Mouse (Mus musculus): Measurements from ENCODE around the gene Rbfox1. TPM values are rescaled to one million over a fixed set of nuclear protein-coding genes. Genes with fewer than 3 reads are reported as not detected.
A peak's percentile ranks its signal among the peaks of the same experiment; 100 is the strongest.

Gene Rbfox1
- total RNA-seq, 2 experiments from 2014 or later: 264 to 278 TPM

GRCm38 (mm10) chr16:6147957-6148356 is 262.8 kb downstream of the Rbfox1 start:
- peak in 1 of 2 experiments; percentile 33 for DNase-seq (ENCODE audit: extremely low spot score in 1 of 2, low spot score in 2 of 2)
- intact Hi-C loops (cut with DNase I): no loop called here

DNA sequence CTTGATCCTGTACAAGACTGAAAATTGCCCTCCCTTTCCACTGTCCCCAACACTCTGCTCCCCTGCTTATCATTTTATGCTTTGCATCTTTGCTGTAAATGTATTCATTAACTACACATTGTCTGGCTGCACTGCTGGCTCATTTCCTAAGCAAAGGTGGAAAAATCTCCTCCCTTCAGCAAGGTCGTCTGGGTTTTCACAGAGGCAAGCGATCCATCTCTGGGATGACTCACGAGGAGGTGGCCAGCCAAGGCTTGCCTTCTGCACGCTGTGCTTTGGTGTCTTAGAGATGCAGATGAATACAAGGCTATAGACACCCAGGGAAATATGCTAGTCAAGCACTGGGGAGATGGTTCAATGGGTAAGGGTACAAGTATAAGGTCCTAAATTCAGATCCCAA is 264.2 kb downstream of the Rbfox1 start:
- intact Hi-C loops (cut with DNase I): no loop called here
- no peak for DNase-seq (ENCODE audit: extremely low spot score in 1 of 2, low spot score in 2 of 2)

GRCm38 (mm10) chr16:6155556-6155955 is 270.4 kb downstream of the Rbfox1 start:
- intact Hi-C loops (cut with DNase I): no loop called here
- no peak for DNase-seq (ENCODE audit: extremely low spot score in 1 of 2, low spot score in 2 of 2)

- intact Hi-C loops (cut with DNase I): no loop called here
- DNase-seq (ENCODE audit: extremely low spot score in 1 of 2, low spot score in 2 of 2): no peak
Observed at GRCm38 (mm10) chr16:6164476-6164875, 279.3 kb downstream of the Rbfox1 start.

- DNase-seq (ENCODE audit: extremely low spot score in 1 of 2, low spot score in 2 of 2): no peak
- intact Hi-C loops (cut with DNase I): no loop called here
Observed at GRCm38 (mm10) chr16:6169346-6169745, 284.2 kb downstream of the Rbfox1 start.

GRCm38 (mm10) chr16:6180819-6181218 is 295.7 kb downstream of the Rbfox1 start:
- DNase-seq (ENCODE audit: extremely low spot score in 1 of 2, low spot score in 2 of 2): no peak

DNA sequence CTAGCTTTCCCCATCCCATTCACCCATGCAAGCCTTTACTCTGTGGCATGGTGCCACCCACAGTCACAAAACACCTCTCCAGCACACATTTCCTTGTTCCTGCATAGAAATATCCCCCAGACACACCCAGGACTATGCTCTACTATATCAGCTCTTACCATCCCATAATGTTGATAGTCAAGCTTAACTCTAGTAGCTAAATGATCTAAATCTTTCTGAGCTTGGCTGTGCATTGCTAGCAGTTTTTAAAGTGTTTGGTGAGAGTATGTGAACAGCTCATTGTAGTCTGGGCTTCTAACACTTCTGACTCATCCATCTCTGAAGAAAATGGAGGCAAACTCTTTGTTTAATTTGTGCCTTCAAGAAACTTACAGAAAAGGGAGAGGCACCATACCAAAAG is 297.2 kb downstream of the Rbfox1 start:
- intact Hi-C loops (cut with DNase I): no loop called here

More at GRCm38 (mm10) chr16:6180819-6181218, 295.7 kb downstream of the Rbfox1 start:
- intact Hi-C loops (cut with DNase I): no loop called here

DNA sequence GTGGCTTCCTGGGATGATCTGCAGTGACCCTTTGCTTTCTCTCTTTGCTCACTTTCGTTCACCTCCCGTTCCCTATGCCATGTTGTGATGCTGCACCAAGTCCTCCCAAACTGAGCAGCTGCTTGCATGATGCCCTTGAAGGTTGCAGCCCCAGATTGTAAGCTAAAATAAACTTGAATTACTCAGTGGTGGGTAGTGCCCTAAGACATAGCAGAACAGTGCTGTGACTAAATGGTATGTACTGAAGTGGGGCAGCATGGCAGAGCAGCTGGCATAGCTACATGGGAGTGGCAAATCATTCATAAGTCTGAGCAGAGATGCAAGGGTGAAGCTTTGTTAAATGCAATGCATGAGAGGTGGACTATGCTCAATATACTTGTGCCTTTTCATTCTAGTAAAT is 307.2 kb downstream of the Rbfox1 start:
- DNase-seq (ENCODE audit: extremely low spot score in 1 of 2, low spot score in 2 of 2): peak in 1 of 2 experiments; percentile 8

More for the DNA sequence above, 297.2 kb downstream of the Rbfox1 start:
- DNase-seq (ENCODE audit: extremely low spot score in 1 of 2, low spot score in 2 of 2): no peak

DNA sequence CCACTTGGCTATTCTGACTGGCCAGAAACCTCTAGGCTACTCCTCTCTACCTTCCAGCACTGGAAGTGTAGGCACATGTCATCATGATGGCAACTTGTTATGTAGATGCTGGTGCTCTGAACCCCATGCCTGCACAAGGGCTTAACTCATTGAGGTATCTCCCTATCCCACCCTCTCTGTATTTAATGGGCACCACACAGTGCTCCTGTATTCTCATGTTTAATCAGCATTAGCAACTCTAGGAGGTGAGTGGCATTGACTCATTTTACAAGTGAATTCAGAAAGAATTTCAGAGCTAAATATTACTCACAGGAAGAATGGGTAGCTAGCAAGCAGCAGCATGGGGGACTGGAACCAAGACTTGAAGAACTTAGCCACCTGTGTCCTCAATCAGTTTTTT is 321.3 kb downstream of the Rbfox1 start:
- intact Hi-C loops (cut with DNase I): no loop called here

More for the DNA sequence above, 307.2 kb downstream of the Rbfox1 start:
- intact Hi-C loops (cut with DNase I): no loop called here

DNA sequence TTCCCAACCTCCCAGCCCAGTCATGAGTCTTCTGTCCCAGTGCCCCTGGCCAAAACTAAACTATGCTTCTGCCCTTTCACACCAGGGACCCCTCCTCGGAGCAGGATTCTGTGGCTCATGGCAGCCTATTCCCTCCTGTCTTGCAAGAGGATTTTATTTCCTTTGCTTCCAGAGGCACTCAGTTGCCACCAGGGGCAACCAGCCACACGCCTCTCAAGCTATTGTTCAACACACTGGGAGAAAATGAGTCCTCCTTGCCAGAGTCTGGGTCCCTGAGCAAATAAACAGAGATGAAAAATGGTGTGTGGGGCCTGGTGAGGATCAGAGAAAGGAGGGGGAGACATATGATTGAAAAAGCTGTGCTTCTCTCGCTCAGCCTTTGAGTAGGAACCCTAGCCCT is 327.8 kb downstream of the Rbfox1 start:
- no peak for DNase-seq (ENCODE audit: extremely low spot score in 1 of 2, low spot score in 2 of 2)
- intact Hi-C loops (cut with DNase I): no loop called here

More for the DNA sequence above, 321.3 kb downstream of the Rbfox1 start:
- no peak for DNase-seq (ENCODE audit: extremely low spot score in 1 of 2, low spot score in 2 of 2)

DNA sequence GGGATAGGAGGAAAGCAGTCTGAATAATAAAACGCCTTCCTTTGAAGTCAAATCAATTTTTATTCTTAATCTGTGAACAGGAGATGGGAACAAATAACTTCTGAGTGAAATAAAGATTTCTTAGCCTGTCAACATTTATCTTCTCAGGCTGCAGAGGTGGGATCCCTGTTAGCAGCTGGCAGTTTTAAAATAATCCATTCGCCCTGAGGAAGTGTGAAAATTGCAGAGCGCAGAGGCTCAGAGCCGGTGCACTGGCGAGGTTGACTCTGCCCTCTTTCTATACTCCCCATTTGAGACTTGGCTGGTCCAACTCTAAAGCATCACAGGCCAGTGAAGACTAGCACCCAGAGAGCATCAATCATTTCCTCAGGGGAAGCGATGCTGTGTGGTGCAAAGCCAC is 342.3 kb downstream of the Rbfox1 start:
- DNase-seq (ENCODE audit: extremely low spot score in 1 of 2, low spot score in 2 of 2): no peak

DNA sequence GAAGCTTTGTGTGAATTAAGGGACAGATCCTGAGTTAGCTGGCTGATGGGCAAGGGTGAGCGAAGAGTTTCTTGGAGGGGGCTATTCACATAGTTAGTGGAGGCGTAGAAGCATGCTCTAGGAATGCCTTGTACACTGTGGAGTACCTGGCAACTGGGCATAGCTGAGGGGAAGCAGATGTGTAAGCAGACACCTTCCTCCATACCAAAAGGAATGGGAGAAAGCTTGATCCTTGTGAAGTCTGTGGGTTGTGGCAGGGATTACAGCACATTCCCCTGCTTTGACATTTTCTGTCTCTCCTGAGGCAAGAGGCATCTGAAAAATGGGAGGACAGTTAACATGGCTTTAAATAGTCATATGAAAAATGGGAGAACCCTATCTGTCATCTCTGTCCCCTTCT is 347.8 kb downstream of the Rbfox1 start:
- intact Hi-C loops (cut with DNase I): no loop called here
- no peak for DNase-seq (ENCODE audit: extremely low spot score in 1 of 2, low spot score in 2 of 2)

More for the DNA sequence above, 342.3 kb downstream of the Rbfox1 start:
- intact Hi-C loops (cut with DNase I): no loop called here

GRCm38 (mm10) chr16:6241393-6241792 is 356.2 kb downstream of the Rbfox1 start:
- intact Hi-C loops (cut with DNase I): no loop called here
- DNase-seq (ENCODE audit: extremely low spot score in 1 of 2, low spot score in 2 of 2): no peak

DNA sequence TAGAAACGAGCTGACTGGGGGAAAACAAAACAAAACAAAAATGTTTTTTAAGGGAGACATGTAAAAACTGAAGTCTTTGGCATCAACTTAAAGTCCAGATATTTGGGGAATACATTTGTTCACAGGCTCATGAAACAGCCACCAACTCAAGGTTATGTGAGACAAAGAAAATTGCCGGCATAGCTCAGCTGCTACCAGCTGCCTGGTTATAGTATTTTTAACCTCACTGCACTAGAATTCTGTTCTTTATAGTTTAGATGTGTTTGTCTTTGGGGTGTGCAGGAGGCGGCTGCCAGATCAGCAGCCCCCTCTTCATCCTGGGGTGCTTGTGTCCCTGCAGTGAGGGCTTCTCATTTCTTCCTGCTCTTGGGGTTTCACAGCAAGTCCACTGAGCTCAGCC is 357.3 kb downstream of the Rbfox1 start:
- DNase-seq (ENCODE audit: extremely low spot score in 1 of 2, low spot score in 2 of 2): no peak
- intact Hi-C loops (cut with DNase I): no loop called here

DNA sequence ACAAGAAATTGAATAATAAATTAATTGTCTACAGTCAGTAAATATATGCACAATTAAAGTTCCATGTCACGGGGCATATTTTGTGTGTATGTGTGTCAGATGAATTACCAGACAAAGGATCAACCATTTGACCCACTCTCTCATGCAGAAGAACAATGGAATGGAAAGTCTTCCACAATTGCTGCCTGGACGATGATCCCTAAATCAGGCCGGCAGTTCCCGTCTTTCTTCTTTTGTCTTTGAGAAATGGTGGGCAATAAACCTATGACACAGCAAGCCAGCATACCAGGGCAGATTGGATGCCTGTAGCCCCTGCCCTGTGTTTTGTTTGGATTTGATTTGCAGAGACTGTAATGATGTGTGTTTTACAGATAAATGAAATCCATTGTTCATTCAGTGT is 362.4 kb downstream of the Rbfox1 start:
- intact Hi-C loops (cut with DNase I): no loop called here
- no peak for DNase-seq (ENCODE audit: extremely low spot score in 1 of 2, low spot score in 2 of 2)

DNA sequence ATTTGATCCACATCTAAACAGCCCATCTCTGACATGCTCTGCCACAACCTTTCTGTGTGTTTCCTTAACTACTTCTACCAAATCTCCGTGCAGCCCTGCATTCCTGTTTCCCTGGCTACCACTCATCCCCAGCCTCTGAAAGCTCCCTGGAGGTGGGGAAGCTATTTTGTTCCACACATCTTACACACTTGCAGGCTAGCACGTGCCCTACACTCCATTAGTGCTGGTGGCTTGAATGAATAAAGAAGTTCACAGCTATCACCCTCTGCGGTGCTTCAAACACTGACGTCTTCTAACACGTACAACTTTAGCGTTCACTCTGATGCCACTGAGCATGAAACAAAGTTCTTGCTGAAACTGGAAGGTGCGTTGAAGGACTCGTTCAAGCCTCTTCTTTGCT is 379.4 kb downstream of the Rbfox1 start:
- no peak for DNase-seq (ENCODE audit: extremely low spot score in 1 of 2, low spot score in 2 of 2)
- intact Hi-C loops (cut with DNase I): no loop called here

DNA sequence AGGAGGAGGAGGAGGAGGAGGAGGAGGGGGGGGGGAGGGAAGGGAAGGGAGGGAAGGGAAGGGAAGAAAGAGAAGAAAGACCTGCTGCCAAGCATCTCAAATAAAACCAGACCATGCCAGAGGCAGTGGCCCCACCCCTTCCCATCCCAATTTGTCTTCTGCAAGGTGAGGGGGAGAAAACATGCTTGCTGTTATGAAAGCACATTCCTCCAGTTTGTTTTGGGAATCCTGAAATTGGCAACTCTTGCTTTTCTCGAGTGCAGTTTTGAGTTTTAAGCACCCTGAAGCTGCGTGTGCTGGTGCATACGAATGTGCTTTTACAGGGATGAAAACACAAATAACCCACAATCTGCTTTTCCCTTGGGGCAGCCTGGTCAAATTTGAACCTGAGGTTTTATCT is 380.5 kb downstream of the Rbfox1 start:
- DNase-seq (ENCODE audit: extremely low spot score in 1 of 2, low spot score in 2 of 2): no peak
- intact Hi-C loops (cut with DNase I): no loop called here

- intact Hi-C loops (cut with DNase I): no loop called here
- DNase-seq (ENCODE audit: extremely low spot score in 1 of 2, low spot score in 2 of 2): no peak
Observed at GRCm38 (mm10) chr16:6271596-6272370, 386.6 kb downstream of the Rbfox1 start.

GRCm38 (mm10) chr16:6283496-6283895 is 398.3 kb downstream of the Rbfox1 start:
- no peak for DNase-seq (ENCODE audit: extremely low spot score in 1 of 2, low spot score in 2 of 2)
- intact Hi-C loops (cut with DNase I): no loop called here

- DNase-seq (ENCODE audit: extremely low spot score in 1 of 2, low spot score in 2 of 2): no peak
- intact Hi-C loops (cut with DNase I): no loop called here
Observed at GRCm38 (mm10) chr16:6284317-6284716, 399.2 kb downstream of the Rbfox1 start.

GRCm38 (mm10) chr16:6287699-6288098 is 402.5 kb downstream of the Rbfox1 start:
- DNase-seq (ENCODE audit: extremely low spot score in 1 of 2, low spot score in 2 of 2): no peak
- intact Hi-C loops (cut with DNase I): no loop called here

Data from left cerebral cortex, postnatal 10 days (tissue).